ENCODE assay signal across 10 mouse cellular contexts in genomic region chr4:142410596-142411573, GRCm38 (mm10).
DNase-seq lines count a peak whose midpoint lies in the region; ATAC-seq and TF ChIP-seq lines count a peak whose summit lies in the region.
"Had no signal": no experiment of that assay in that cellular context is flagged by ENCODE, and none has a peak within 500 bp of the region (broad histone marks: within the 10 kb centered on the region; RNA-seq: fewer than 3 reads in every experiment).

No protein-coding gene starts in this region.

- TF ChIP-seq EP300 in stomach, postnatal 0 days (optimal IDR thresholded peaks at IDR 0.05): no peak
- TF ChIP-seq EP300 in liver, postnatal 0 days (IDR thresholded peaks at IDR 0.05; ENCODE audit: low read depth): no peak

- H3K4me1 ChIP-seq in hindbrain, embryonic 14.5 days (replicated peaks; ENCODE audit: control insufficient read depth, insufficient read depth, low read length): peaks cover 25% of the 10 kb centered on the region
- H3K4me1 ChIP-seq in hindbrain, embryonic 10.5 days (replicated peaks): peaks cover 20% of the 10 kb centered on the region
- no peaks in the 10 kb centered on the region for H3K4me1 ChIP-seq in stomach, postnatal 0 days (replicated peaks; ENCODE audit: control insufficient read depth, insufficient read depth)
- no peaks in the 10 kb centered on the region for H3K4me1 ChIP-seq in liver, postnatal 0 days (ENCODE audit: insufficient read depth)

- no peak overlapping the region for H3K9ac ChIP-seq in hindbrain, embryonic 14.5 days
- H3K9ac ChIP-seq in stomach, postnatal 0 days (ENCODE audit: low read length): no peak overlapping the region
- H3K9ac ChIP-seq in liver, postnatal 0 days (replicated peaks): no peak overlapping the region
- H3K9ac ChIP-seq: neural tube, embryonic 12.5 days had no signal

- ATAC-seq in hindbrain, embryonic 14.5 days (ENCODE audit: low FRiP score): peak; percentile 67; the same call in 1 of the 2 replicates
- ATAC-seq in stomach, postnatal 0 days (ENCODE audit: low FRiP score, low TSS enrichment): no peak
- ATAC-seq in liver, postnatal 0 days: no peak

- TF ChIP-seq CTCF in stomach, postnatal 0 days (IDR thresholded peaks at IDR 0.05; ENCODE audit: low read depth): no peak
- TF ChIP-seq CTCF in liver, postnatal 0 days (IDR thresholded peaks at IDR 0.05; ENCODE audit: low read depth): no peak

- H3K4me2 ChIP-seq in hindbrain, embryonic 14.5 days (replicated peaks): no peak overlapping the region
- H3K4me2 ChIP-seq in stomach, postnatal 0 days (replicated peaks; ENCODE audit: low read depth): no peak overlapping the region
- H3K4me2 ChIP-seq in liver, postnatal 0 days (ENCODE audit: low read depth, low read length): no peak overlapping the region
- H3K4me2 ChIP-seq: neural tube, embryonic 12.5 days had no signal

- no peaks in the 10 kb centered on the region for H3K27me3 ChIP-seq in hindbrain, embryonic 14.5 days (ENCODE audit: control insufficient read depth, insufficient read depth, low read length)
- no peaks in the 10 kb centered on the region for H3K27me3 ChIP-seq in hindbrain, embryonic 10.5 days (ENCODE audit: insufficient read depth, poor library complexity, severe bottlenecking)
- no peaks in the 10 kb centered on the region for H3K27me3 ChIP-seq in stomach, postnatal 0 days (ENCODE audit: control insufficient read depth, insufficient read depth, low read length)
- H3K27me3 ChIP-seq in liver, postnatal 0 days (ENCODE audit: insufficient read depth, low read length): no peaks in the 10 kb centered on the region
- H3K27me3 ChIP-seq: CH12.LX; neural tube, embryonic 12.5 days had no signal

- no peaks in the 10 kb centered on the region for H3K9me3 ChIP-seq in hindbrain, embryonic 14.5 days (ENCODE audit: control insufficient read depth, low read length)
- H3K9me3 ChIP-seq in hindbrain, embryonic 10.5 days: no peaks in the 10 kb centered on the region
- no peaks in the 10 kb centered on the region for H3K9me3 ChIP-seq in stomach, postnatal 0 days (ENCODE audit: control insufficient read depth, low read length)
- H3K9me3 ChIP-seq in liver, postnatal 0 days (ENCODE audit: low read length): no peaks in the 10 kb centered on the region
- H3K9me3 ChIP-seq: neural tube, embryonic 12.5 days had no signal

- no peak overlapping the region for H3K4me3 ChIP-seq in hindbrain, embryonic 14.5 days (replicated peaks; ENCODE audit: low read length)
- H3K4me3 ChIP-seq in hindbrain, embryonic 10.5 days: no peak overlapping the region
- H3K4me3 ChIP-seq in stomach, postnatal 0 days (ENCODE audit: low read depth, low read length): no peak overlapping the region
- H3K4me3 ChIP-seq in liver, postnatal 0 days (ENCODE audit: low read depth, low read length): no peak overlapping the region
- H3K4me3 ChIP-seq: neural tube, embryonic 12.5 days had no signal

- WGBS in hindbrain, embryonic 14.5 days: 65% methylated on average over 26 of the region's 26 CpGs
- whole genome bisulfite sequencing in hindbrain, embryonic 10.5 days: 91% methylated on average over 26 of the region's 26 CpGs
- WGBS in stomach, postnatal 0 days: 57% methylated on average over 26 of the region's 26 CpGs
- WGBS in liver, postnatal 0 days (ENCODE audit: insufficient replicate concordance): 83% methylated on average over 26 of the region's 26 CpGs

- DNase-seq in hindbrain, embryonic 14.5 days (ENCODE audit: low spot score): peak; percentile 54
- DNase-seq in hindbrain, embryonic 10.5 days (ENCODE audit: low spot score): no peak
- DNase-seq in cerebellum, adult 18-20 months: peak; percentile 60 to 63
- peak; percentile 31 for DNase-seq in gastrocnemius, postnatal 10 days
- DNase-seq in left cerebral cortex, adult 8-10 months (ENCODE audit: low spot score in 2 of 2): peak; percentile 30 to 84
- DNase-seq in stomach, postnatal 0 days (ENCODE audit: low spot score): peak; percentile 16
- DNase-seq in adrenal gland, adult 18-20 months (ENCODE audit: low spot score in 2 of 2): no peak
- no peak for DNase-seq in liver, postnatal 0 days

- peak overlapping the region; percentile 38; the same call in 1 of the 2 replicates for H3K27ac ChIP-seq in hindbrain, embryonic 14.5 days
- H3K27ac ChIP-seq in hindbrain, embryonic 10.5 days: no peak overlapping the region
- no peak overlapping the region for H3K27ac ChIP-seq in stomach, postnatal 0 days (replicated peaks)
- H3K27ac ChIP-seq in liver, postnatal 0 days (ENCODE audit: low read depth): no peak overlapping the region
- H3K27ac ChIP-seq: neural tube, embryonic 12.5 days had no signal

- no peaks in the 10 kb centered on the region for H3K36me3 ChIP-seq in hindbrain, embryonic 14.5 days (replicated peaks; ENCODE audit: control insufficient read depth, insufficient read depth)
- H3K36me3 ChIP-seq in hindbrain, embryonic 10.5 days: 0 out of 2 replicates have a peak, but pooled peaks cover under 1% of the 10 kb centered on the region
- no peaks in the 10 kb centered on the region for H3K36me3 ChIP-seq in stomach, postnatal 0 days (ENCODE audit: control insufficient read depth, insufficient read depth, low read length)
- H3K36me3 ChIP-seq in liver, postnatal 0 days (replicated peaks; ENCODE audit: insufficient read depth, low read length): no peaks in the 10 kb centered on the region
- H3K36me3 ChIP-seq: neural tube, embryonic 12.5 days had no signal

Comparison
In these comparisons a context has a peak if more than half of its experiments do, and no peak if none do; other contexts are left out.
1. DNase-seq: peak in hindbrain, embryonic 14.5 days (single experiment), cerebellum, adult 18-20 months (2 of 2), gastrocnemius, postnatal 10 days (single experiment), left cerebral cortex, adult 8-10 months (2 of 2) and stomach, postnatal 0 days (single experiment); none in hindbrain, embryonic 10.5 days (single experiment), adrenal gland, adult 18-20 months (0 of 2) and liver, postnatal 0 days (single experiment).